Mouse (Mus musculus): ENCODE measurements around the gene Olfr872. TPM values are rescaled to one million over a fixed set of nuclear protein-coding genes. Genes with fewer than 3 reads are reported as not detected.

Gene Olfr872
- not detected for polyA plus RNA-seq (2014; fragmentation: Illumina TruSeq; extraction: RNeasy Lipid Tissue Mini Kit (QIAGEN cat#74804); ENCODE audit: low read depth, low replicate concordance)

DNA sequence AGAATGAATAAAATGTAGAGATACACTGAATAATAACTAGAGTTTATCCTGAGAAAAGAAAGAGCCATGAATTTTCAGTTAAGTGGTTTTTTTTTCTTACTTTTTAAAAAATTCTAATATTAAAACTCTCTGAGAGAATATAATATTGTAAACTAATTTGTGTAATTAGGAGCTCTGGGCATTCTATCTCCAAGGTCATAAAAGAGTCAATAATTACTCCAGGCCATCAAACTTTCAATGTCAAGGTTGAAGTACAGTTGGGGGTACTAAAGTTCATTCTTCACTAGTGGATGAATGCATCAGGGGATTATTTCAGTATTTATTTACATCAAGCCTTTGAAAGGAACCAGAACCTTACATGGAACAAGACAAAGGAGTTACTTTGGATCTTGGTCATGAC is at the start of gene Olfr872:
Gene Olfr872, plus strand, starts transcription at position 301 of the 400 bp plus-strand sequence.

DNA sequence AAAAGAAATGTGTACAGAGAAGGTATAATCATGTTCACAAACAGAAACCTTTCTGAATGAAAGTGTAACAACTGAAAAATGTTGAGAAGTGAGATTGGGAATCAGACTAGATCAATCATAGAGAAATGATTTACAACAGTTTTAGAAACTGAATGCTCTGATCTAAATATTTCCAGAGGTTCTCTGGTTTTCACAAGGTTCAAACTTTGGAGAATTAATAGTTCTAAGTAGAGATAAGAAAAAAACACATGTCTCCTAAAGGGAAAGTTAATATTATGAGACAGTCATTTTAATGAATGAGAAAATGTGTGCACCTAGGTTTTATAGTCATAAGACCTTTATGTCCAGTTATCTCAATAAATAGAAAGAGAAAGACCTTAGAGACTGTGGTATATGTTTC is 25.0 kb upstream of the Olfr872 start, which contains the start of gene Olfr871:
Gene Olfr871, plus strand, starts transcription at position 301 of the 400 bp plus-strand sequence.

DNA sequence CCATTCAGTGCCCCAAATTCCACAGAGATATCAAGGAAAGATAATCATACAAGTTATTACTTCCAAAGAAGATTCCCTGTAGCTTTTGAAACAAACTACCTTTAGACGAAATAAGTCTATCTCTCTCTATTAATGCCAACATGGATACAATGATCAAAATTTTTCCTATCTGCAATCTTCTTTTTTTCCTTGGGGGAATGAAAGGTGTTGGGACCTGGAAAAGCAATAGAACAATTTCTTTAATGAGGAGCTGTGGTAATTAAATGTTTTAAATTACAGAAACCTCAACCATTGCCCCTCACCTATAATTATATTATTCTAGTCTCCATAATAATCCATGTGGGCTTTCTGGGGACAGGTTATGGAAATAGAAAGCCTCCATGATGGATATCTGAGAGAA is 45.1 kb downstream of the Olfr872 start, which contains the start of gene Olfr39:
Gene Olfr39, plus strand, starts transcription at position 301 of the 400 bp plus-strand sequence.

DNA sequence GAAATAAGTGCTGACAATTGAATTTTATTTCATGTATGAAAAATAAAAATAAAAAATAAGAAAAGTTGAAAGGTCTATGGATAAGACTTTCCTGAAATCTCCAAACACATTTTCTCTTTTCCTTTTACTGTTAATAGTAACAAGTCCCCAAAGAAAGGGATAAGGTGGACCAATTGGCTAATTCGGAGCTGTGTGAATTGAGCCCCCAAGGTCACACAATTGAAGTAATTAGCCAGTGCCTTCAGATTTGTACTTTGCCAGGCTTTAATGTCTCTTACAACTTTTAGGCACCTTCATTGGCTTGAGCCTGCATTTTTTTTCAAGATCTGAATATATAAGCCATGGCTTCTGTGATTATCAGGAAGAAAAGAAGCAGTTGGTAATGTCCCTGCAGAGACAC is 61.3 kb downstream of the Olfr872 start, which contains the start of gene Olfr873:
Gene Olfr873, plus strand, starts transcription at position 301 of the 400 bp plus-strand sequence.

Other genes starting within 250 kb of the Olfr872 start
- not detected for gene Olfr866, start 209.1 kb upstream of the Olfr872 start, polyA plus RNA-seq (2014; fragmentation: Illumina TruSeq; extraction: RNeasy Lipid Tissue Mini Kit (QIAGEN cat#74804); ENCODE audit: low read depth, low replicate concordance)
- gene Olfr867, start 179.6 kb upstream of the Olfr872 start, polyA plus RNA-seq (2014; fragmentation: Illumina TruSeq; extraction: RNeasy Lipid Tissue Mini Kit (QIAGEN cat#74804); ENCODE audit: low read depth, low replicate concordance), result not detected
- not detected for gene Olfr868, start 138.5 kb upstream of the Olfr872 start, polyA plus RNA-seq (2014; fragmentation: Illumina TruSeq; extraction: RNeasy Lipid Tissue Mini Kit (QIAGEN cat#74804); ENCODE audit: low read depth, low replicate concordance)
- not detected for gene Olfr869, start 108.1 kb upstream of the Olfr872 start, polyA plus RNA-seq (2014; fragmentation: Illumina TruSeq; extraction: RNeasy Lipid Tissue Mini Kit (QIAGEN cat#74804); ENCODE audit: low read depth, low replicate concordance)
- not detected for gene Olfr870, start 63.1 kb upstream of the Olfr872 start, polyA plus RNA-seq (2014; fragmentation: Illumina TruSeq; extraction: RNeasy Lipid Tissue Mini Kit (QIAGEN cat#74804); ENCODE audit: low read depth, low replicate concordance)
- not detected for gene Olfr871, start 24.9 kb upstream of the Olfr872 start, polyA plus RNA-seq (2014; fragmentation: Illumina TruSeq; extraction: RNeasy Lipid Tissue Mini Kit (QIAGEN cat#74804); ENCODE audit: low read depth, low replicate concordance)
- not detected for gene Olfr39, start 45.2 kb downstream of the Olfr872 start, polyA plus RNA-seq (2014; fragmentation: Illumina TruSeq; extraction: RNeasy Lipid Tissue Mini Kit (QIAGEN cat#74804); ENCODE audit: low read depth, low replicate concordance)
- gene Olfr873, start 61.4 kb downstream of the Olfr872 start, polyA plus RNA-seq (2014; fragmentation: Illumina TruSeq; extraction: RNeasy Lipid Tissue Mini Kit (QIAGEN cat#74804); ENCODE audit: low read depth, low replicate concordance), result not detected
- not detected for gene Olfr18, start 99.0 kb downstream of the Olfr872 start, polyA plus RNA-seq (2014; fragmentation: Illumina TruSeq; extraction: RNeasy Lipid Tissue Mini Kit (QIAGEN cat#74804); ENCODE audit: low read depth, low replicate concordance)
- gene Zfp560, start 148.1 kb downstream of the Olfr872 start, polyA plus RNA-seq (2014; fragmentation: Illumina TruSeq; extraction: RNeasy Lipid Tissue Mini Kit (QIAGEN cat#74804); ENCODE audit: low read depth, low replicate concordance), result 16.7 TPM
- 10.2 TPM for gene Zfp26, start 223.0 kb downstream of the Olfr872 start, polyA plus RNA-seq (2014; fragmentation: Illumina TruSeq; extraction: RNeasy Lipid Tissue Mini Kit (QIAGEN cat#74804); ENCODE audit: low read depth, low replicate concordance)